Mouse (Mus musculus) spleen, adult 2 months (tissue): ENCODE measurements at regions not wholly inside any gene's neighbourhood (a gene's known extent, or its start where the extent isn't known, plus 50 kb on each side); places are given as distances from the start of the nearest gene placed in this dataset.

Experiments used
- DNase-seq, 2 experiments: peaks; one replicate each; pipeline versions ENCODE4 v3.0.0 to v3.0.0-alpha.2; 2012 to 2021; ENCODE audit warnings: low spot score in 2 of 2, low read depth in 1 of 2
- H3K27ac ChIP-seq: fragments of 200-500 bp; 2 replicates; pipeline ENCODE4 v1.5.1; 2012; ENCODE audit warnings: low read length, inconsistent platforms; ENCODE audit not compliant: insufficient read depth
- H3K27me3 ChIP-seq: fragments of 200-500 bp; 2 replicates; pipeline ENCODE4 v1.6.1; 2012; ENCODE audit warnings: mild to moderate bottlenecking, moderate library complexity, low read length, inconsistent platforms; ENCODE audit not compliant: control insufficient read depth, insufficient read depth
- H3K36me3 ChIP-seq: fragments of 200-500 bp; 2 replicates; pipeline ENCODE4 v1.6.1; 2012; ENCODE audit warnings: mild to moderate bottlenecking, low read length, inconsistent platforms; ENCODE audit not compliant: control insufficient read depth, insufficient read depth
- H3K4me1 ChIP-seq: fragments of 200-500 bp; 2 replicates; pipeline ENCODE4 v1.6.1; 2011; ENCODE audit warnings: inconsistent platforms; ENCODE audit not compliant: control insufficient read depth, insufficient read depth, insufficient read length
- H3K4me3 ChIP-seq: fragments of 200-500 bp; 2 replicates; pipeline ENCODE4 v1.5.1; 2011; ENCODE audit warnings: mild to moderate bottlenecking, inconsistent platforms; ENCODE audit not compliant: insufficient read depth, insufficient read length; ENCODE audit errors: extremely low read depth
- CTCF ChIP-seq: fragments of 200-500 bp; IDR thresholded peaks from 2 replicates; pipeline ENCODE4 v1.5.1; 2011; ENCODE audit warnings: mild to moderate bottlenecking, inconsistent platforms; ENCODE audit not compliant: insufficient read depth, insufficient read length, insufficient replicate concordance; ENCODE audit errors: extremely low read depth
- POLR2A ChIP-seq: fragments of 200-500 bp; IDR thresholded peaks from 2 replicates; pipeline ENCODE4 v1.6.1; 2011; ENCODE audit warnings: low read depth, low read length, inconsistent platforms
- WGBS: fragments of 180-500 bp; shearing (Covaris S2); methylation state at CpG from one replicate; pipeline ENCODE4 v1.1.7; 2018; 5-methylcytosine and 5-hydroxymethylcytosine counted together

GRCm38 (mm10) chr9:84262151-84262550, 337.2 kb downstream of the Bckdhb start:
- 80% methylated on average over 5 of the region's 5 CpGs for WGBS
- TF ChIP-seq CTCF = no peak
- no peak for TF ChIP-seq POLR2A
- DNase-seq = no peak
- Histone ChIP-seq H3K27me3 (no peaks in the 10 kb centered on the region), H3K27ac (no peak overlapping the region), H3K4me1 (no peaks in the 10 kb centered on the region), H3K4me3 (no peak overlapping the region), H3K36me3 (no peaks in the 10 kb centered on the region)

DNA sequence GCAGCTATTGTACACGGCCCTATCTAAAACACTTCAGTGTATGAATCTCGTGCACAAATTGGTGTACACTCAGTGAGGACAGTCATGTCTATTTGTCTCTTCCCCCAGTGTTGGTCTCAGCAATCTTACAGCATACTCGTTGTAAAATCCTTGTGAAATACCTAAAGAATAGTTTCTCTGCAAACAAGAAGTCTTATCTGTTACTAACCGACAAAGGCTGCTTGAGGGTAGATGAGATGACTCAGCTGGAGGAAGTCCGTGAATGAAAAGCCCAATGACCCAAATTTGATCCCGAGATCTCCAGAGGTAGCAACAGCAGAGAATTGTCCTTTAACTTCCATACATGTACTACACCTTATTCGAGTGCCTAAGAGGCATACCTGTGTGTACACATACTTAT, 342.0 kb downstream of the Bckdhb start:
- no peak for TF ChIP-seq POLR2A
- no peak for TF ChIP-seq CTCF
- Histone ChIP-seq H3K4me3 (no peak overlapping the region), H3K4me1 (no peaks in the 10 kb centered on the region), H3K27ac (no peak overlapping the region), H3K36me3 (no peaks in the 10 kb centered on the region), H3K27me3 (no peaks in the 10 kb centered on the region)
- DNase-seq = no peak
- 44% methylated on average over 7 of the region's 7 CpGs for WGBS

DNA sequence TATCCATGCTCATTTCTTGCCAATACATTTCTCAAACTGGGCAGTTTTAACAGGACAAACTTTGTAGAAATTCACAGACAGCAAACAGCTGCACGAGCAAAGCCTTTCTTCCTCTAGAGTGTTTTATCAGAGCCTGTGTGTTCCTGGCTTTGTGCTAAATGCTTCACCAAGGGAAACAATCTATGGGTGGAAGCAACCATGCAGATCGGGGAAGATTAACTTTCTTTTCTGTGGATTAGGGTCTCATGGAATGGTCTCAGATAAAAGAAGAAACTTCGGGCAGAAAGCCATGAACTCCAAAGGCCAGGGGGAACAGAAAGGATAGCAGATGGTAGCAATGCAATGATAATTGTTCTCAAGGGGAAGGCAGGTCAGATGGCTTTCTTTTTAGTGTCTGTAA, 349.7 kb downstream of the Bckdhb start:
- H3K27me3 ChIP-seq = no peaks in the 10 kb centered on the region
- DNase-seq = no peak
- TF ChIP-seq CTCF (no peak), POLR2A (no peak)
- H3K36me3 ChIP-seq = no peaks in the 10 kb centered on the region
- no peak overlapping the region for H3K4me3 ChIP-seq
- H3K27ac ChIP-seq = no peak overlapping the region
- WGBS = 53% methylated on average over 3 of the region's 3 CpGs
- no peaks in the 10 kb centered on the region for H3K4me1 ChIP-seq

DNA sequence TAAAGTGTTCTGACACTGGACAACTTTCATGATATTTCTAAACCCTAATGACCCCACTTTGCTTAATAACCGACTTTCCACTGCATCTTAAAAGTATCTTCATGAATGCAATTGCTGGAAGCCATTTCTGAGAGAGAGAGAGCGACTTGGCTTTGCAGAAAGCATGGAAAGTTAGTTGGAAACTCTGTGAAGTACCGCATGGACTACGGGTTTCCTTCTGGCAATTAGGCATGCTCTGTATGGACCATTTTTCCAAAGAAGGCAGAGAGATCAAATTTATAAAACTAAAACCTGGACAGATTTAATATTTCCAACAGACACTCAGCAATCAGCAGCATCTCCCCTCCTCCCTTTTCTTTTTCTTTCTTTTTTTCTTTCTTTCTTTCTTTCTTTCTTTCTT, 353.4 kb downstream of the Bckdhb start:
- Histone ChIP-seq H3K36me3 (no peaks in the 10 kb centered on the region), H3K4me1 (no peaks in the 10 kb centered on the region), H3K27ac (no peak overlapping the region), H3K4me3 (no peak overlapping the region), H3K27me3 (no peaks in the 10 kb centered on the region)
- DNase-seq = no peak
- 89% methylated on average over 4 of the region's 4 CpGs for WGBS
- TF ChIP-seq POLR2A = no peak
- no peak for TF ChIP-seq CTCF

DNA sequence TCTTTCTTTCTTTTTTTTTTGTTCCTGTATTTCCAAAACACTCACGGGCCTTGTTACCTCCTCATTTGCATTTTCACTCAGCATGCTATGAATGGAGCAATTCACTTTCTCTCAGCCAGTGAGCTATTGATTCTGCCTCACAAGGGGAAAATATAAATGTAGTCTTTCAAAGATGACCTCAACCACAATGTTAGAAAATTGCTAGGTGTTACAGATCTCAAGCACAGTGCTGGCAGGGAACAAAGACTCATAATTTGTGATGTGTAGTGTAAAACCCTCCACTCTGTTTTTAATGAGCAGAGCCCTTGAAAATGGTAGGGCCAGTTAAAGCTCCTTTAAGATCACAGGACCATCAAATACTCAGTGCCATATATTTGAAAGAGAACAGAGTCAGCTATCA, 353.8 kb downstream of the Bckdhb start:
- no peaks in the 10 kb centered on the region for H3K27me3 ChIP-seq
- TF ChIP-seq CTCF (no peak), POLR2A (no peak)
- 69% methylated on average over 1 of the region's 1 CpGs for WGBS
- no peaks in the 10 kb centered on the region for H3K4me1 ChIP-seq
- H3K36me3 ChIP-seq = no peaks in the 10 kb centered on the region
- H3K27ac ChIP-seq = no peak overlapping the region
- DNase-seq = no peak
- H3K4me3 ChIP-seq = no peak overlapping the region

GRCm38 (mm10) chr9:84280898-84281297, 356.0 kb downstream of the Bckdhb start:
- Histone ChIP-seq H3K4me3 (no peak overlapping the region), H3K4me1 (no peaks in the 10 kb centered on the region), H3K27ac (no peak overlapping the region), H3K36me3 (no peaks in the 10 kb centered on the region), H3K27me3 (no peaks in the 10 kb centered on the region)
- no peak for TF ChIP-seq CTCF
- TF ChIP-seq POLR2A = no peak
- DNase-seq = no peak
- 89% methylated on average over 4 of the region's 4 CpGs for WGBS

GRCm38 (mm10) chr9:84281610-84282009, 356.7 kb downstream of the Bckdhb start:
- TF ChIP-seq POLR2A (no peak), CTCF (no peak)
- Histone ChIP-seq H3K27ac (no peak overlapping the region), H3K4me3 (no peak overlapping the region), H3K27me3 (no peaks in the 10 kb centered on the region), H3K36me3 (no peaks in the 10 kb centered on the region), H3K4me1 (no peaks in the 10 kb centered on the region)
- no peak for DNase-seq
- 8% methylated on average over 3 of the region's 3 CpGs for WGBS
